Mouse (Mus musculus): ENCODE results near the gene Slc25a51. TPM values are rescaled to one million over a fixed set of nuclear protein-coding genes. Genes with fewer than 3 reads are reported as not detected.

The Slc25a51 gene
- polyA plus RNA-seq, 1 experiment from 2014 or later, result 79.1 TPM

DNA sequence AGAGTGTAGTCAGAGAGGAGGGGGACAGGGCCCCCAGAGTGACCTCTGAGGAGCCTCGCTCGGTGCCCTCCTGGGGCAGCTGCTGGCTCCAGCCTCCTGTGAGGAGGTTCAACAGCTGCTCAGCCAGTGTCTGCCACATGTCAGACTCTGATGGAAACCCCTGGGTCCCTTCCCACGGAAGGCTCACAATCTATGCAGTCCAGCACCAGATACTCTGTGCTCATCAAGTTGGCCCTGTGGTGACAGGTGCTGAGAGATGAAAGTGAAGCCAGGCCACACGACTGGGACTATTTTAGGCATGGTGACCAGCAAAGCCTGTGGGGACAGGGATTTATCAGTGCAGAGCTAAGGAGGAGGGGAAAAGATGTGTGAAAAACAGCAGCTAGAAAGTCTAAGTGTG is 36.2 kb upstream of the Slc25a51 start:
- Histone ChIP-seq H3K9me3 (ENCODE audit: control insufficient read depth, low read length) (no peaks in the 10 kb centered on the region), H3K4me1 (replicated peaks; ENCODE audit: control insufficient read depth, insufficient read depth, low read length) (peaks cover 18% of the 10 kb centered on the region), H3K27ac (no peak overlapping the region), H3K27me3 (ENCODE audit: control insufficient read depth, insufficient read depth, low read length) (no peaks in the 10 kb centered on the region), H3K9ac (no peak overlapping the region), H3K36me3 (replicated peaks; ENCODE audit: control insufficient read depth, insufficient read depth) (0 out of 2 replicates have a peak, but pooled peaks cover 4% of the 10 kb centered on the region), H3K4me3 (replicated peaks; ENCODE audit: low read length) (no peak overlapping the region), H3K4me2 (replicated peaks) (no peak overlapping the region)
- ATAC-seq (ENCODE audit: low FRiP score) (no peak), DNase-seq (ENCODE audit: low spot score) (no peak)
- WGBS, result 30% methylated on average over 4 of the region's 4 CpGs

GRCm38 (mm10) chr4:45443652-45444051 is 35.1 kb upstream of the Slc25a51 start:
- no peak overlapping the region for H3K9ac ChIP-seq
- H3K27me3 ChIP-seq (ENCODE audit: control insufficient read depth, insufficient read depth, low read length), result no peaks in the 10 kb centered on the region
- H3K9me3 ChIP-seq (ENCODE audit: control insufficient read depth, low read length), result no peaks in the 10 kb centered on the region
- no peak for DNase-seq (ENCODE audit: low spot score)
- H3K4me3 ChIP-seq (replicated peaks; ENCODE audit: low read length), result no peak overlapping the region
- H3K4me1 ChIP-seq (replicated peaks; ENCODE audit: control insufficient read depth, insufficient read depth, low read length), result peaks cover 16% of the 10 kb centered on the region
- no peak for ATAC-seq (ENCODE audit: low FRiP score)
- H3K27ac ChIP-seq, result no peak overlapping the region
- H3K4me2 ChIP-seq (replicated peaks), result no peak overlapping the region
- 88% methylated on average over 7 of the region's 7 CpGs for WGBS
- 0 out of 2 replicates have a peak, but pooled peaks cover 4% of the 10 kb centered on the region for H3K36me3 ChIP-seq (replicated peaks; ENCODE audit: control insufficient read depth, insufficient read depth)

DNA sequence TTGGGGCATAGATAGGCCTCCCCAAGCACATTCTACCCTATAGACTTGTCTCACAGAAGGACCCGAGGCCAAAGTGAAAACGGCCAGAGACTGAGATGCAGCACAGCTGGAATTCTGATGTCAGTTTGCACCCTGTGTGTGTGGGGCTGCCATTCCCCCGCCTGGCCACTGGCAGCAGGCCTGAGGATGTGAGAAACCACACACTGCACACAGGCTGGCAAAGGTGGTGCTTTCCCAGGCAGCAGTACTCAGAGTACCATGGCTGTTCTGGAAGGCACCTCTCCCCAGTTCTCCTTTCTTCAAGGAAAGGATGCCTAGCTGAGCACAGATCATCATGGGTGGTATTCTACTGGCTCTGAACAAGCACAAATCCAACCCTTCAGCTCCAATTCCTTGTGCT is 33.7 kb upstream of the Slc25a51 start:
- no peaks in the 10 kb centered on the region for H3K9me3 ChIP-seq (ENCODE audit: control insufficient read depth, low read length)
- H3K9ac ChIP-seq, result no peak overlapping the region
- WGBS, result 74% methylated on average over 3 of the region's 3 CpGs
- H3K4me1 ChIP-seq (replicated peaks; ENCODE audit: control insufficient read depth, insufficient read depth, low read length), result peaks cover 24% of the 10 kb centered on the region
- no peak for DNase-seq (ENCODE audit: low spot score)
- ATAC-seq (ENCODE audit: low FRiP score), result no peak
- 0 out of 2 replicates have a peak, but pooled peaks cover 4% of the 10 kb centered on the region for H3K36me3 ChIP-seq (replicated peaks; ENCODE audit: control insufficient read depth, insufficient read depth)
- no peak overlapping the region for H3K4me3 ChIP-seq (replicated peaks; ENCODE audit: low read length)
- H3K27me3 ChIP-seq (ENCODE audit: control insufficient read depth, insufficient read depth, low read length), result no peaks in the 10 kb centered on the region
- no peak overlapping the region for H3K4me2 ChIP-seq (replicated peaks)
- H3K27ac ChIP-seq, result no peak overlapping the region

DNA sequence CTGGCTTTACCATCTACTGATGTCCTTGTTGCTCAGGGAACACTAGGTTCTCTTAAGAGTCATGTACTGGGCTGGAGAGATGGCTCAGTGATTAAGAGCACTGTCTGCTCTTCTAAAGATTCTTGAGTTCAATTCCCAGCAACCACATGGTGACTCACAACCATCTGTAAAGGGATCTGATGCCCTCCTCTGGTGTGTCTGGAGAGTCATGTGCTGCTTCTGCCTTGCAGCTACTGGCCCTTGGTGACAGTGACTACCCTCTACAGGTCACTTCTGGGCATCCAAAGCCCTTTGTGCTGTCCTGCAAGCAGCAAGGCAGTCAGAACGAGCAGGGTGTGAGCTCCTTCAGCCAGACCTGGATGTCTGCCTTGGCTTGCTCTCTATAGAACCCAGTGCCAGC is 33.2 kb upstream of the Slc25a51 start:
- peaks cover 28% of the 10 kb centered on the region for H3K4me1 ChIP-seq (replicated peaks; ENCODE audit: control insufficient read depth, insufficient read depth, low read length)
- no peak overlapping the region for H3K4me2 ChIP-seq (replicated peaks)
- DNase-seq (ENCODE audit: low spot score) (no peak), ATAC-seq (ENCODE audit: low FRiP score) (no peak)
- no peak overlapping the region for H3K9ac ChIP-seq
- no peak overlapping the region for H3K4me3 ChIP-seq (replicated peaks; ENCODE audit: low read length)
- H3K36me3 ChIP-seq (replicated peaks; ENCODE audit: control insufficient read depth, insufficient read depth), result 0 out of 2 replicates have a peak, but pooled peaks cover 4% of the 10 kb centered on the region
- no peak overlapping the region for H3K27ac ChIP-seq
- WGBS, result 50% methylated on average over 1 of the region's 1 CpGs
- H3K9me3 ChIP-seq (ENCODE audit: control insufficient read depth, low read length), result no peaks in the 10 kb centered on the region
- no peaks in the 10 kb centered on the region for H3K27me3 ChIP-seq (ENCODE audit: control insufficient read depth, insufficient read depth, low read length)

GRCm38 (mm10) chr4:45439281-45439680 is 30.7 kb upstream of the Slc25a51 start:
- DNase-seq (ENCODE audit: low spot score), result peak; percentile 63
- no peak overlapping the region for H3K4me3 ChIP-seq (replicated peaks; ENCODE audit: low read length)
- H3K36me3 ChIP-seq (replicated peaks; ENCODE audit: control insufficient read depth, insufficient read depth), result 0 out of 2 replicates have a peak, but pooled peaks cover 2% of the 10 kb centered on the region
- no peak overlapping the region for H3K4me2 ChIP-seq (replicated peaks)
- H3K27me3 ChIP-seq (ENCODE audit: control insufficient read depth, insufficient read depth, low read length), result no peaks in the 10 kb centered on the region
- no peak for ATAC-seq (ENCODE audit: low FRiP score)
- WGBS, result 35% methylated on average over 5 of the region's 5 CpGs
- H3K9ac ChIP-seq, result no peak overlapping the region
- peaks cover 52% of the 10 kb centered on the region for H3K4me1 ChIP-seq (replicated peaks; ENCODE audit: control insufficient read depth, insufficient read depth, low read length)
- no peaks in the 10 kb centered on the region for H3K9me3 ChIP-seq (ENCODE audit: control insufficient read depth, low read length)
- H3K27ac ChIP-seq, result peak overlapping the region; percentile 66

GRCm38 (mm10) chr4:45437010-45437409 is 28.4 kb upstream of the Slc25a51 start:
- Histone ChIP-seq H3K27ac (peak overlapping the region; percentile 59; the same call in 1 of the 2 replicates), H3K36me3 (replicated peaks; ENCODE audit: control insufficient read depth, insufficient read depth) (no peaks in the 10 kb centered on the region), H3K9ac (peak overlapping the region; percentile 1; the same call in 1 of the 2 replicates), H3K4me2 (replicated peaks) (no peak overlapping the region), H3K9me3 (ENCODE audit: control insufficient read depth, low read length) (no peaks in the 10 kb centered on the region), H3K4me1 (replicated peaks; ENCODE audit: control insufficient read depth, insufficient read depth, low read length) (peaks cover 52% of the 10 kb centered on the region), H3K27me3 (ENCODE audit: control insufficient read depth, insufficient read depth, low read length) (no peaks in the 10 kb centered on the region), H3K4me3 (replicated peaks; ENCODE audit: low read length) (no peak overlapping the region)
- DNase-seq (ENCODE audit: low spot score) (no peak), ATAC-seq (ENCODE audit: low FRiP score) (no peak)
- 47% methylated on average over 3 of the region's 3 CpGs for WGBS

DNA sequence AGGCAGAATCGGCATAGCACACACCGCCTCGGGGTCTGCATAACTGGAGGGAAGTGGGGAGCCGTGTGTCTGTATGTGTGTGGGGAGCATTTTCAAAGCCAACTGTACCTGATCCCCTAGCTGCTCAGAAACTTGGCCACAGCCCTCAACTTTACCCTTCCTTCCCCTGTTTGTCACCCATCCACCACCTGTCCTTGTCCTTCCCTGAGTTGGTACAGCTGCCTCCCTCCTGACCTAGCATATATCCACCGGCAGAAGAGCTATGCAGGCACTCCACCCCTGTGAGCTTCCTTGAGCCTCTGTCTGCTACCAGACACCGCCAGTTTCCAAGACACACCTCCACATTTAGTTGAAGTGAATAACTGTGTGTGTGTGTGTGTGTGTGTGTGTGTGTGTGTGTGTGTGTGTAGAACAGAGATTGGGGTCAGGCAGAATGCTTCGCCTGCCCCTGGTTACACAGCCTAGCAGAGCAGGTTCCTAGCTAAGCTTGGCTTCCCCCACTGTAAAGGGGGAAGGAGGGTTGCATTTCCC is 27.9 kb upstream of the Slc25a51 start:
- H3K4me3 ChIP-seq (replicated peaks; ENCODE audit: low read length), result no peak overlapping the region
- no peak for ATAC-seq (ENCODE audit: low FRiP score)
- H3K4me2 ChIP-seq (replicated peaks), result no peak overlapping the region
- peak overlapping the region; percentile 1; the same call in 1 of the 2 replicates for H3K9ac ChIP-seq
- no peaks in the 10 kb centered on the region for H3K9me3 ChIP-seq (ENCODE audit: control insufficient read depth, low read length)
- peak overlapping the region; percentile 59 for H3K27ac ChIP-seq
- no peaks in the 10 kb centered on the region for H3K36me3 ChIP-seq (replicated peaks; ENCODE audit: control insufficient read depth, insufficient read depth)
- 66% methylated on average over 7 of the region's 7 CpGs for WGBS
- H3K27me3 ChIP-seq (ENCODE audit: control insufficient read depth, insufficient read depth, low read length), result no peaks in the 10 kb centered on the region
- DNase-seq (ENCODE audit: low spot score), result no peak
- H3K4me1 ChIP-seq (replicated peaks; ENCODE audit: control insufficient read depth, insufficient read depth, low read length), result peaks cover 52% of the 10 kb centered on the region

DNA sequence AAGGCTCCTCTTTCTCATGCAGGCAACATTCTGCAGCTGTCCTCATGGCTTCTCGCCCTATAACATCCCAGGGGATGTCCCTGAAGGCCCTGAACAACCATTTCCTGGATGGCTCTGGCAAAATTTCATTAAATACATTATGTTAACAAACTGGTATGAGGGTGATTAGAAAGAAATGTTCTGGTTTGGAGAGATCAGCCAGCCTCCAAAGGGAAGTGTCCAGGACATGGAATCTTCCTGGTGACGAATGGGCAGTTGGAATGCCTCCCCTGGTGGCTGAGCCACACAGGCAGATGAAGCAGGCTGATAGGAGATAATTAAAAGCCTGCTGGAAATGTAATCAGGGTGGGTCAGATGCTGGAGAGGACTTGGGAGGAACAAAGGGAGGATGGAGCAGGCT is 27.3 kb upstream of the Slc25a51 start:
- peak overlapping the region; percentile 1 for H3K9ac ChIP-seq
- H3K9me3 ChIP-seq (ENCODE audit: control insufficient read depth, low read length), result no peaks in the 10 kb centered on the region
- H3K27ac ChIP-seq, result peak overlapping the region; percentile 59; the same call in 1 of the 2 replicates
- ATAC-seq (ENCODE audit: low FRiP score) (no peak), DNase-seq (ENCODE audit: low spot score) (no peak)
- H3K4me3 ChIP-seq (replicated peaks; ENCODE audit: low read length), result no peak overlapping the region
- 21% methylated on average over 2 of the region's 2 CpGs for WGBS
- H3K36me3 ChIP-seq (replicated peaks; ENCODE audit: control insufficient read depth, insufficient read depth), result no peaks in the 10 kb centered on the region
- no peak overlapping the region for H3K4me2 ChIP-seq (replicated peaks)
- H3K4me1 ChIP-seq (replicated peaks; ENCODE audit: control insufficient read depth, insufficient read depth, low read length), result peaks cover 52% of the 10 kb centered on the region
- H3K27me3 ChIP-seq (ENCODE audit: control insufficient read depth, insufficient read depth, low read length), result no peaks in the 10 kb centered on the region

GRCm38 (mm10) chr4:45434681-45435080 is 26.1 kb upstream of the Slc25a51 start:
- H3K27ac ChIP-seq, result no peak overlapping the region
- no peak for ATAC-seq (ENCODE audit: low FRiP score)

DNA sequence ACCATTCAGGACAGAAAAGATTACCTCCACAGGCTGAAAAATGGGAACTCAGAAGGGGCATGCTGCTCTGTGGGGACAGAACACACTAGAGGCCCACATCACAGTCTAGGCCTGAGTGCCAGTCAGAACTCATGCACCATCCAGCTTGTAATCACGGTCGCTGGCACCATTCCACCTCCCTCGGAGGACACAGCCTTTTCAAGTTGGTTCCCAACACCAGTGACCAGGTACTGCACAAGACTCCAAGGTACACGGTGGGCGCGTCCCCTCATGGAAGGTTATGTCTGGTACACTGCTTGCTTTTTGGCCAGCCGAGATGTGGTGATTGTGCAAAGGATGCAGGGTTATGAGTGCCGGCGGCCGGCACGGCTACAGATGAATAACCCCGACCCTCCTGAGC is 25.5 kb upstream of the Slc25a51 start:
- H3K9ac ChIP-seq, result no peak overlapping the region
- H3K4me3 ChIP-seq (replicated peaks; ENCODE audit: low read length), result no peak overlapping the region
- H3K4me2 ChIP-seq (replicated peaks), result no peak overlapping the region
- ATAC-seq (ENCODE audit: low FRiP score) (no peak), DNase-seq (ENCODE audit: low spot score) (no peak)
- no peaks in the 10 kb centered on the region for H3K9me3 ChIP-seq (ENCODE audit: control insufficient read depth, low read length)
- no peaks in the 10 kb centered on the region for H3K27me3 ChIP-seq (ENCODE audit: control insufficient read depth, insufficient read depth, low read length)
- no peaks in the 10 kb centered on the region for H3K36me3 ChIP-seq (replicated peaks; ENCODE audit: control insufficient read depth, insufficient read depth)
- H3K4me1 ChIP-seq (replicated peaks; ENCODE audit: control insufficient read depth, insufficient read depth, low read length), result peaks cover 46% of the 10 kb centered on the region
- WGBS, result 73% methylated on average over 12 of the region's 12 CpGs
- no peak overlapping the region; the same call in 1 of the 2 replicates for H3K27ac ChIP-seq

More at GRCm38 (mm10) chr4:45434681-45435080, 26.1 kb upstream of the Slc25a51 start:
- Histone ChIP-seq H3K4me2 (replicated peaks) (no peak overlapping the region), H3K4me1 (replicated peaks; ENCODE audit: control insufficient read depth, insufficient read depth, low read length) (peaks cover 50% of the 10 kb centered on the region), H3K27me3 (ENCODE audit: control insufficient read depth, insufficient read depth, low read length) (no peaks in the 10 kb centered on the region), H3K9ac (no peak overlapping the region), H3K36me3 (replicated peaks; ENCODE audit: control insufficient read depth, insufficient read depth) (no peaks in the 10 kb centered on the region), H3K9me3 (ENCODE audit: control insufficient read depth, low read length) (no peaks in the 10 kb centered on the region), H3K4me3 (replicated peaks; ENCODE audit: low read length) (no peak overlapping the region)
- no peak for DNase-seq (ENCODE audit: low spot score)
- WGBS, result 62% methylated on average over 4 of the region's 4 CpGs
